14 mouse cellular contexts compared by ENCODE assay signal in genomic region chr13:20123975-20124374, GRCm38 (mm10).
"Had no signal": no experiment of that assay in that cellular context is flagged by ENCODE, and none has a peak within 500 bp of the region (broad histone marks: within the 10 kb centered on the region; RNA-seq: fewer than 3 reads in every experiment).

No protein-coding gene starts in this region.

- H3K4me2 ChIP-seq: limb, embryonic 13.5 days; liver, embryonic 11.5 days; neural tube, embryonic 12.5 days had no signal

- H3K9ac ChIP-seq: limb, embryonic 13.5 days; neural tube, embryonic 12.5 days; stomach, embryonic 15.5 days had no signal

- H3K9me3 ChIP-seq: limb, embryonic 13.5 days; neural tube, embryonic 12.5 days; stomach, embryonic 15.5 days had no signal

- H3K36me3 ChIP-seq: limb, embryonic 13.5 days; neural tube, embryonic 12.5 days; stomach, embryonic 15.5 days had no signal

- H3K4me1 ChIP-seq: neural tube, embryonic 12.5 days had no signal

- H3K4me3 ChIP-seq: limb, embryonic 13.5 days; neural tube, embryonic 12.5 days; stomach, embryonic 15.5 days had no signal

- H3K27me3 ChIP-seq: limb, embryonic 13.5 days; neural tube, embryonic 12.5 days; stomach, embryonic 15.5 days had no signal

- DNase-seq: kidney, adult 11 months; kidney, adult 9 months; kidney, postnatal 36 days; layer of hippocampus, adult 9-11 months; lung, postnatal 14 days; midbrain, embryonic 14.5 days; right cerebral cortex, postnatal 4 days; thymus, adult 2 months; thymus, postnatal 25 days had no signal

- H3K27ac ChIP-seq: kidney, postnatal 0 days; limb, embryonic 13.5 days; neural tube, embryonic 12.5 days; stomach, embryonic 15.5 days had no signal
